8 mouse cellular contexts compared by ENCODE assay signal in the genomic region with DNA sequence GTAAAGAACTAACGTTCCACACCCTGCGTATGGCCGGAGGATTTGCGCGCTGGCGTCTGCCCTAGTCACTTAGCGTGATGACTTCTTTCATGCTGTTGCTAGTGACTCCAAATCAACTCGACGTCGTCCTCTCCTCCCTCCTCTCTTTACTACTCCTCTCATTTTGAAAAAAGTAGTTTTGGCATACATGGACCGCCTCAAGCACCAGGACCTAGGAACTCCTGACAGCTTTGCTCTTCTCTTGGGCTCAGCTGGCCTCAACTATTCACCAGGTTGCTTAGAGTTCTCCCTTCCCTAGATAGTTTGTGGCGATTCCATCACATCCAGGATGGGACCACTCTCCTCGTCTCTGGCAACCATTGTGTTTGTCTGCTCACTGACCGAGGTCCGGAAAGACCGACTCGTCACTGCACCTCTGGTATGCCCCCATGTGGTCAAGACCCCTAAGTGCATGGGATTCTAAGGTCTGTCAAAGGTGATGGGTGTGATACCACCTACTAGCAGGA. TPM values are rescaled to one million over a fixed set of nuclear protein-coding genes. Genes with fewer than 3 reads are reported as not detected.
DNase-seq lines count a peak whose midpoint lies in the region; ATAC-seq and TF ChIP-seq lines count a peak whose summit lies in the region.

No protein-coding gene starts in this region.

- H3K27me3 ChIP-seq in heart, embryonic 12.5 days (replicated peaks) = no peaks in the 10 kb centered on the region
- H3K27me3 ChIP-seq in kidney, embryonic 16.5 days (ENCODE audit: insufficient read depth, low read length) = no peaks in the 10 kb centered on the region
- H3K27me3 ChIP-seq in liver, embryonic 11.5 days (replicated peaks; ENCODE audit: control insufficient read depth, insufficient read depth, low read length) = no peaks in the 10 kb centered on the region
- no peaks in the 10 kb centered on the region for H3K27me3 ChIP-seq in myocyte (ENCODE audit: control insufficient read depth, insufficient read depth, insufficient read length)

- peak overlapping the region; percentile 69 for H3ac ChIP-seq in myocyte (ENCODE audit: control insufficient read depth, insufficient read length)

- no peaks in the 10 kb centered on the region for H3K79me2 ChIP-seq in myocyte (ENCODE audit: control insufficient read depth, insufficient read depth)

- DNase-seq in CD4-positive helper T cell, adult 2 months (ENCODE audit: low read depth, low spot score) = peak; percentile 91
- peak; percentile 87 for DNase-seq in brain, adult 2 months (ENCODE audit: low read depth, low spot score)
- DNase-seq in liver, embryonic 11.5 days (ENCODE audit: low spot score) = peak; percentile 82
- DNase-seq in spleen, postnatal 4 days (ENCODE audit: low spot score in 2 of 2) = peak; percentile 91 to 94

- TF ChIP-seq POLR2A in myocyte (IDR thresholded peaks at IDR 0.05; ENCODE audit: insufficient read length, low read depth) = peak; percentile 51

- peak overlapping the region; percentile 71 for H3K4me3 ChIP-seq in heart, embryonic 12.5 days
- peak overlapping the region; percentile 62 for H3K4me3 ChIP-seq in kidney, embryonic 16.5 days (ENCODE audit: low read length)
- H3K4me3 ChIP-seq in liver, embryonic 11.5 days (ENCODE audit: low read depth, low read length) = peak overlapping the region; percentile 81
- H3K4me3 ChIP-seq in myocyte = peak overlapping the region; percentile 70

- WGBS in heart, embryonic 12.5 days = under 1% methylated on average over 17 of the region's 17 CpGs
- WGBS in kidney, embryonic 16.5 days = 0% methylated on average over 17 of the region's 17 CpGs
- WGBS in liver, embryonic 11.5 days = under 1% methylated on average over 17 of the region's 17 CpGs

- peak overlapping the region; percentile 76 for H3K27ac ChIP-seq in heart, embryonic 12.5 days (ENCODE audit: poor library complexity, severe bottlenecking)
- peak overlapping the region; percentile 85 for H3K27ac ChIP-seq in kidney, embryonic 16.5 days (ENCODE audit: low read length)
- H3K27ac ChIP-seq in liver, embryonic 11.5 days (ENCODE audit: low read depth, low read length) = peak overlapping the region; percentile 79

- H3K9me3 ChIP-seq in heart, embryonic 12.5 days (replicated peaks) = no peaks in the 10 kb centered on the region
- H3K9me3 ChIP-seq in kidney, embryonic 16.5 days (ENCODE audit: low read length) = no peaks in the 10 kb centered on the region
- H3K9me3 ChIP-seq in liver, embryonic 11.5 days (ENCODE audit: control insufficient read depth, low read length) = no peaks in the 10 kb centered on the region

- ATAC-seq in erythroblast, adult 5-6 weeks (replicated peaks; ENCODE audit: low FRiP score, poor library complexity, severe bottlenecking) = peak; percentile 79
- ATAC-seq in heart, embryonic 12.5 days (ENCODE audit: insufficient number of reproducible peaks, low FRiP score) = peak; percentile 44
- ATAC-seq in kidney, embryonic 16.5 days (ENCODE audit: low FRiP score, low TSS enrichment) = peak; percentile 25
- ATAC-seq in liver, embryonic 11.5 days (replicated peaks; ENCODE audit: low FRiP score) = peak; percentile 42

- no peaks in the 10 kb centered on the region for H3K36me3 ChIP-seq in heart, embryonic 12.5 days
- H3K36me3 ChIP-seq in kidney, embryonic 16.5 days (ENCODE audit: insufficient read depth, low read length) = no peaks in the 10 kb centered on the region
- no peaks in the 10 kb centered on the region for H3K36me3 ChIP-seq in liver, embryonic 11.5 days (ENCODE audit: control insufficient read depth, insufficient read depth, low read length)
- no peaks in the 10 kb centered on the region for H3K36me3 ChIP-seq in myocyte (ENCODE audit: control insufficient read depth, insufficient read depth)

- peak overlapping the region; percentile 90 for H3K4me2 ChIP-seq in heart, embryonic 12.5 days
- peak overlapping the region; percentile 56 for H3K4me2 ChIP-seq in kidney, embryonic 16.5 days (replicated peaks; ENCODE audit: low read depth, low read length)
- H3K4me2 ChIP-seq in liver, embryonic 11.5 days = peak overlapping the region; percentile 87
- peak overlapping the region; percentile 87 for H3K4me2 ChIP-seq in myocyte (ENCODE audit: low read depth)

- peaks cover 17% of the 10 kb centered on the region for H3K4me1 ChIP-seq in heart, embryonic 12.5 days (replicated peaks)
- peaks cover 17% of the 10 kb centered on the region for H3K4me1 ChIP-seq in kidney, embryonic 16.5 days (ENCODE audit: insufficient read depth, low read length)
- peaks cover 17% of the 10 kb centered on the region for H3K4me1 ChIP-seq in liver, embryonic 11.5 days (replicated peaks; ENCODE audit: control insufficient read depth, insufficient read depth, low read length)

- peak overlapping the region; percentile 85 for H3K9ac ChIP-seq in heart, embryonic 12.5 days
- H3K9ac ChIP-seq in kidney, embryonic 16.5 days (replicated peaks; ENCODE audit: low read length) = peak overlapping the region; percentile 52
- H3K9ac ChIP-seq in liver, embryonic 11.5 days (ENCODE audit: low read depth, low read length) = peak overlapping the region; percentile 60

TF ChIP-seq in myocyte, 11 proteins besides CTCF, POLR2A, EP300 and RAD21:
- TF ChIP-seq USF1 (IDR thresholded peaks at IDR 0.05; ENCODE audit: low read depth) (no peak), REST (IDR thresholded peaks at IDR 0.05; ENCODE audit: insufficient read depth, insufficient read length) (no peak), CEBPB (IDR thresholded peaks at IDR 0.05; ENCODE audit: insufficient read depth, poor library complexity, severe bottlenecking) (no peak), POLR2AphosphoS2 (IDR thresholded peaks at IDR 0.05; ENCODE audit: insufficient read length, low read depth) (no peak), MYOG (IDR thresholded peaks at IDR 0.05; ENCODE audit: control insufficient read depth in 1 of 3, insufficient read depth in 1 of 3, insufficient read length in 2 of 3, low read depth in 2 of 3) (no peak), TCF12 (IDR thresholded peaks at IDR 0.05; ENCODE audit: insufficient read depth, poor library complexity, severe bottlenecking) (no peak), E2F4 (IDR thresholded peaks at IDR 0.05; ENCODE audit: insufficient read depth) (no peak), TCF3 (IDR thresholded peaks at IDR 0.05; ENCODE audit: insufficient read length, low read depth) (no peak), MYOD1 (IDR thresholded peaks at IDR 0.05; ENCODE audit: control insufficient read depth in 1 of 3, insufficient read length in 2 of 3, low read depth in 2 of 3) (no peak), MAX (IDR thresholded peaks at IDR 0.05; ENCODE audit: low read depth) (no peak), SRF (IDR thresholded peaks at IDR 0.05; ENCODE audit: control insufficient read depth, insufficient read length, low read depth) (no peak)
TF ChIP-seq in myocyte: peak in this region for 0.

RNA-seq across cellular contexts. Expression of gene Klrb1b, which starts 13.2 kb away (rescaled TPM):
- 2.1 TPM in 1 of 2 replicates, not detected in the other for total RNA-seq in erythroblast, adult 5-6 weeks (2015; ENCODE audit: low replicate concordance)
- total RNA-seq in erythroblast, adult 5-6 weeks (2017; ENCODE audit: low replicate concordance) = 0.94 TPM in 1 of 2 replicates, not detected in the other
- polyA plus RNA-seq in heart, embryonic 12.5 days (2016; fragmentation: Nextera tagmentation; extraction: Ambion mirVana) = not detected in 2 replicates
- polyA plus RNA-seq in kidney, embryonic 16.5 days (2015; fragmentation: Nextera tagmentation; extraction: Ambion mirVana) = 0.36 TPM in 1 of 2 replicates, not detected in the other
- not detected in 2 replicates for polyA plus RNA-seq in liver, embryonic 11.5 days (2014; fragmentation: Nextera tagmentation; extraction: Ambion mirVana)
- polyA plus RNA-seq in myocyte (2012; fragmentation: generic; extraction: Trizol) = not detected

RNA-seq across cellular contexts. Expression of gene Gm44511, which starts 13.2 kb away (rescaled TPM):
- 1.7 and 3.8 TPM in 2 replicates for total RNA-seq in erythroblast, adult 5-6 weeks (2015; ENCODE audit: low replicate concordance)
- total RNA-seq in erythroblast, adult 5-6 weeks (2017; ENCODE audit: low replicate concordance) = not detected in 2 replicates
- not detected in 2 replicates for polyA plus RNA-seq in heart, embryonic 12.5 days (2016; fragmentation: Nextera tagmentation; extraction: Ambion mirVana)
- not detected in 2 replicates for polyA plus RNA-seq in kidney, embryonic 16.5 days (2015; fragmentation: Nextera tagmentation; extraction: Ambion mirVana)
- polyA plus RNA-seq in liver, embryonic 11.5 days (2014; fragmentation: Nextera tagmentation; extraction: Ambion mirVana) = not detected in 2 replicates
- not detected for polyA plus RNA-seq in myocyte (2012; fragmentation: generic; extraction: Trizol)

RNA-seq across cellular contexts. Expression of gene Clec2i, which starts 48.1 kb away (rescaled TPM):
- total RNA-seq in erythroblast, adult 5-6 weeks (2015; ENCODE audit: low replicate concordance) = 2.7 and 5.4 TPM in 2 replicates
- 3.8 and 4.0 TPM in 2 replicates for total RNA-seq in erythroblast, adult 5-6 weeks (2017; ENCODE audit: low replicate concordance)
- polyA plus RNA-seq in heart, embryonic 12.5 days (2016; fragmentation: Nextera tagmentation; extraction: Ambion mirVana) = not detected in 2 replicates
- 0.12 TPM in 1 of 2 replicates, not detected in the other for polyA plus RNA-seq in kidney, embryonic 16.5 days (2015; fragmentation: Nextera tagmentation; extraction: Ambion mirVana)
- polyA plus RNA-seq in liver, embryonic 11.5 days (2014; fragmentation: Nextera tagmentation; extraction: Ambion mirVana) = not detected in 2 replicates
- not detected for polyA plus RNA-seq in myocyte (2012; fragmentation: generic; extraction: Trizol)

RNA-seq across cellular contexts. Expression of gene Klrb1c, which starts 50.3 kb away (rescaled TPM):
- not detected in 2 replicates for total RNA-seq in erythroblast, adult 5-6 weeks (2015; ENCODE audit: low replicate concordance)
- total RNA-seq in erythroblast, adult 5-6 weeks (2017; ENCODE audit: low replicate concordance) = 0.68 and 1.8 TPM in 2 replicates
- polyA plus RNA-seq in heart, embryonic 12.5 days (2016; fragmentation: Nextera tagmentation; extraction: Ambion mirVana) = not detected in 2 replicates
- polyA plus RNA-seq in kidney, embryonic 16.5 days (2015; fragmentation: Nextera tagmentation; extraction: Ambion mirVana) = 0.06 and 0.30 TPM in 2 replicates
- not detected in 2 replicates for polyA plus RNA-seq in liver, embryonic 11.5 days (2014; fragmentation: Nextera tagmentation; extraction: Ambion mirVana)
- not detected for polyA plus RNA-seq in myocyte (2012; fragmentation: generic; extraction: Trizol)

RNA-seq across cellular contexts. Expression of gene BC035044, which starts 51.6 kb away (rescaled TPM):
- total RNA-seq in erythroblast, adult 5-6 weeks (2015; ENCODE audit: low replicate concordance) = 11.3 and 24.5 TPM in 2 replicates
- total RNA-seq in erythroblast, adult 5-6 weeks (2017; ENCODE audit: low replicate concordance) = 14.5 and 19.4 TPM in 2 replicates
- 0.68 TPM in 1 of 2 replicates, not detected in the other for polyA plus RNA-seq in heart, embryonic 12.5 days (2016; fragmentation: Nextera tagmentation; extraction: Ambion mirVana)
- polyA plus RNA-seq in kidney, embryonic 16.5 days (2015; fragmentation: Nextera tagmentation; extraction: Ambion mirVana) = 0.65 and 0.87 TPM in 2 replicates
- polyA plus RNA-seq in liver, embryonic 11.5 days (2014; fragmentation: Nextera tagmentation; extraction: Ambion mirVana) = 4.7 and 5.3 TPM in 2 replicates
- polyA plus RNA-seq in myocyte (2012; fragmentation: generic; extraction: Trizol) = not detected

Comparison
In these comparisons a context has a peak if more than half of its experiments do, and no peak if none do; other contexts are left out.
1. Peak in every context shown above with its lines: DNase-seq, ATAC-seq, H3K4me3 ChIP-seq and H3K27ac ChIP-seq.
2. ATAC-seq: peak in every context shown above with its lines; median percentile 79 in erythroblast, adult 5-6 weeks; 44 in heart, embryonic 12.5 days; 42 in liver, embryonic 11.5 days; 25 in kidney, embryonic 16.5 days.